Comparison of ENCODE assay signal across 8 mouse cellular contexts in the genomic region with DNA sequence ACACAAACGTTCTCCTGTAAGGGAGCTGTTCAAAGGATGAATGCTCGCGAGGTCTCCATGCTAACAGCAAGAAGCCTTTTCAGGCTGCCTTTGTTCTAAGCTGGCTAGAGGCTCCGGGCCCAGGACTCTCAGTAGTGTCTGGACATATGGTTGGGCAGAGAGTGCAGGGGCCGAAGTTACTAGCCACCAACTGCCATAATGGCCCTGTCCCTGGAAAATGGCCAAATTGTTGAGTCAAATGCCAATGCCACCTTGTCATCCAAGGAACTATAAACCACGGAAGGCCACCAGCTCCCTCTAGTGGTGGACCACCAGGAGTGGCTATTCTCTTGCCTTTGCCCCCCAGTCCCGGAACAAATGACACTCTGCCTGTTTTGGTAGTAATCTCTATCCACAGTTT.
DNase-seq lines count a peak whose midpoint lies in the region; ATAC-seq and TF ChIP-seq lines count a peak whose summit lies in the region.

No protein-coding gene starts in this region.

- H3K9ac ChIP-seq in heart, embryonic 11.5 days (ENCODE audit: low read depth, low read length) = no peak overlapping the region
- no peak overlapping the region for H3K9ac ChIP-seq in midbrain, embryonic 14.5 days (replicated peaks; ENCODE audit: low read length)

- H3K9me3 ChIP-seq in heart, embryonic 11.5 days (replicated peaks; ENCODE audit: control insufficient read depth, low read length) = no peaks in the 10 kb centered on the region
- no peaks in the 10 kb centered on the region for H3K9me3 ChIP-seq in midbrain, embryonic 14.5 days (ENCODE audit: control insufficient read depth, low read length)

- 46% methylated on average over 7 of the region's 7 CpGs for WGBS in heart, embryonic 11.5 days (ENCODE audit: insufficient replicate concordance)
- WGBS in midbrain, embryonic 14.5 days = 35% methylated on average over 7 of the region's 7 CpGs

- H3K4me1 ChIP-seq in heart, embryonic 11.5 days (ENCODE audit: control insufficient read depth, insufficient read depth, low read length) = no peaks in the 10 kb centered on the region
- H3K4me1 ChIP-seq in midbrain, embryonic 14.5 days (ENCODE audit: control insufficient read depth, insufficient read depth, low read length) = no peaks in the 10 kb centered on the region
- peaks cover 3% of the 10 kb centered on the region for H3K4me1 ChIP-seq in testis, adult 2 months (ENCODE audit: control insufficient read depth, insufficient read depth, low read length)

- peak; percentile 84 for DNase-seq in heart, adult 11 months
- peak; percentile 26 for DNase-seq in WW6 (ENCODE audit: low read depth, low spot score)
- peak; percentile 93 to 95 for DNase-seq in cerebellum, postnatal 14 days
- DNase-seq in layer of hippocampus, postnatal 25 days (ENCODE audit: extremely low spot score in 1 of 2, low spot score in 1 of 2) = peak; percentile 48 to 77
- peak; percentile 76 for DNase-seq in midbrain, embryonic 14.5 days

- H3K4me3 ChIP-seq in heart, embryonic 11.5 days (ENCODE audit: low read depth, low read length) = no peak overlapping the region
- no peak overlapping the region for H3K4me3 ChIP-seq in midbrain, embryonic 14.5 days (replicated peaks; ENCODE audit: low read depth, low read length)
- peak overlapping the region; percentile 1 for H3K4me3 ChIP-seq in testis, adult 2 months (ENCODE audit: control insufficient read depth, low read depth, low read length)

- TF ChIP-seq POLR2A in testis, adult 2 months (IDR thresholded peaks at IDR 0.05; ENCODE audit: control insufficient read depth, low read depth, low read length) = no peak

- no peak for ATAC-seq in heart, embryonic 11.5 days (replicated peaks; ENCODE audit: insufficient number of reproducible peaks, low FRiP score, low TSS enrichment)
- peak; percentile 50 for ATAC-seq in granulocyte monocyte progenitor cell, adult 5-6 weeks (replicated peaks; ENCODE audit: poor library complexity, severe bottlenecking)
- no peak for ATAC-seq in midbrain, embryonic 14.5 days (ENCODE audit: low FRiP score, low TSS enrichment)

- peak; percentile 81; the same call in 1 of the 2 replicates for TF ChIP-seq CTCF in testis, adult 2 months (IDR thresholded peaks at IDR 0.05; ENCODE audit: control insufficient read depth, insufficient read depth, insufficient replicate concordance, low read depth, low read length)

- H3K36me3 ChIP-seq in heart, embryonic 11.5 days (ENCODE audit: control insufficient read depth, insufficient read depth, low read length) = no peaks in the 10 kb centered on the region
- no peaks in the 10 kb centered on the region for H3K36me3 ChIP-seq in midbrain, embryonic 14.5 days (ENCODE audit: control insufficient read depth, insufficient read depth, low read length)
- no peaks in the 10 kb centered on the region for H3K36me3 ChIP-seq in testis, adult 2 months (ENCODE audit: control insufficient read depth, insufficient read depth, low read length)

- no peak overlapping the region for H3K27ac ChIP-seq in heart, embryonic 11.5 days (ENCODE audit: low read depth, low read length)
- H3K27ac ChIP-seq in midbrain, embryonic 14.5 days (replicated peaks; ENCODE audit: low read depth, low read length) = no peak overlapping the region
- H3K27ac ChIP-seq in testis, adult 2 months (ENCODE audit: control insufficient read depth, insufficient read depth, low read depth, low read length) = no peak overlapping the region

- no peak overlapping the region for H3K4me2 ChIP-seq in heart, embryonic 11.5 days
- H3K4me2 ChIP-seq in midbrain, embryonic 14.5 days (ENCODE audit: low read length) = no peak overlapping the region

- H3K27me3 ChIP-seq in heart, embryonic 11.5 days (ENCODE audit: control insufficient read depth, insufficient read depth, low read length) = no peaks in the 10 kb centered on the region
- no peaks in the 10 kb centered on the region for H3K27me3 ChIP-seq in midbrain, embryonic 14.5 days (ENCODE audit: control insufficient read depth, insufficient read depth, low read length)
- no peaks in the 10 kb centered on the region for H3K27me3 ChIP-seq in testis, adult 2 months (ENCODE audit: control insufficient read depth, insufficient read depth, low read length)

Comparison
In these comparisons a context has a peak if more than half of its experiments do, and no peak if none do; other contexts are left out.
1. DNase-seq: peak in every context shown above with its lines; median percentile 94 in cerebellum, postnatal 14 days; 84 in heart, adult 11 months; 76 in midbrain, embryonic 14.5 days; 62 in layer of hippocampus, postnatal 25 days; 26 in WW6.